25 mouse cellular contexts compared by ENCODE assay signal in genomic region chr11:49554033-49554432, GRCm38 (mm10). TPM values are rescaled to one million over a fixed set of nuclear protein-coding genes. Genes with fewer than 3 reads are reported as not detected.
A peak's percentile ranks its signal among the peaks of the same experiment; 100 is the strongest.
DNase-seq lines count a peak whose midpoint lies in the region; ATAC-seq and TF ChIP-seq lines count a peak whose summit lies in the region.
"Not testable (repeated sequence)": the region's sequence is repeated elsewhere in the genome, so short reads cannot be mapped to it uniquely, and the experiment has no call there.
"Had no signal": no experiment of that assay in that cellular context is flagged by ENCODE, and none has a peak within 500 bp of the region (broad histone marks: within the 10 kb centered on the region; RNA-seq: fewer than 3 reads in every experiment).

No protein-coding gene starts in this region.

- not testable (repeated sequence) for H3K4me1 ChIP-seq in hindbrain, postnatal 0 days (ENCODE audit: insufficient read depth, low read length); stomach, postnatal 0 days (replicated peaks; ENCODE audit: control insufficient read depth, insufficient read depth)

- not testable (repeated sequence) for H3K4me3 ChIP-seq in hindbrain, postnatal 0 days (ENCODE audit: low read length); left cerebral cortex, adult 2 months; stomach, postnatal 0 days (ENCODE audit: low read depth, low read length)

- not testable (repeated sequence) for H3K36me3 ChIP-seq in hindbrain, postnatal 0 days (ENCODE audit: insufficient read depth, low read length); stomach, postnatal 0 days (ENCODE audit: control insufficient read depth, insufficient read depth, low read length)

- WGBS in hindbrain, postnatal 0 days, result 85% methylated on average over 3 of the region's 3 CpGs
- 54% methylated on average over 3 of the region's 3 CpGs for WGBS in stomach, postnatal 0 days

- H3K9me3 ChIP-seq in hindbrain, postnatal 0 days (ENCODE audit: low read length); stomach, postnatal 0 days (ENCODE audit: control insufficient read depth, low read length): not testable (repeated sequence)

- not testable (repeated sequence) for H3K9ac ChIP-seq in hindbrain, postnatal 0 days (replicated peaks; ENCODE audit: low read length); stomach, postnatal 0 days (ENCODE audit: low read length)

- peak; percentile 28 for DNase-seq in ES-CJ7 (ENCODE audit: low read depth, low spot score)
- DNase-seq in brain, adult 2 months (ENCODE audit: low read depth, low spot score), result peak; percentile 37
- DNase-seq in embryo, embryonic 11 days, result peak; percentile 5
- peak; percentile 39 for DNase-seq in hindbrain, postnatal 0 days (ENCODE audit: low spot score)
- not testable (repeated sequence) for DNase-seq in left cerebral cortex, adult 2 months (ENCODE audit: extremely low spot score in 1 of 2, low spot score in 2 of 2); stomach, postnatal 0 days (ENCODE audit: low spot score)

- intact Hi-C loops in left cerebral cortex, adult 2 months (cut with DNase I), result loop anchor here (10.0 kb wide), 1 partner anchor 449 kb away; no protein-coding TSS in a partner anchor

- not testable (repeated sequence) for H3K27ac ChIP-seq in hindbrain, postnatal 0 days; left cerebral cortex, adult 2 months; stomach, postnatal 0 days (replicated peaks)

- not testable (repeated sequence) for H3K4me2 ChIP-seq in hindbrain, postnatal 0 days (ENCODE audit: low read depth, low read length); stomach, postnatal 0 days (replicated peaks; ENCODE audit: low read depth)

- not testable (repeated sequence) for TF ChIP-seq EP300 in stomach, postnatal 0 days (optimal IDR thresholded peaks at IDR 0.05)

- not testable (repeated sequence) for H3K27me3 ChIP-seq in hindbrain, postnatal 0 days (ENCODE audit: insufficient read depth, low read length); stomach, postnatal 0 days (ENCODE audit: control insufficient read depth, insufficient read depth, low read length)

- not testable (repeated sequence) for ATAC-seq in hindbrain, postnatal 0 days; stomach, postnatal 0 days (ENCODE audit: low FRiP score, low TSS enrichment)
- ATAC-seq in megakaryocyte progenitor cell, adult 5-6 weeks (replicated peaks; ENCODE audit: poor library complexity), result peak; percentile 46; the same call in 1 of the 2 replicates

- peak; percentile 62 for TF ChIP-seq CTCF in hindbrain, postnatal 0 days (IDR thresholded peaks at IDR 0.05; ENCODE audit: low read depth)
- peak; percentile 51 for TF ChIP-seq CTCF in left cerebral cortex, adult 2 months (IDR thresholded peaks at IDR 0.05)
- TF ChIP-seq CTCF in stomach, postnatal 0 days (IDR thresholded peaks at IDR 0.05; ENCODE audit: low read depth), result peak; percentile 64

RNA-seq across cellular contexts. Expression of gene Olfr1380, which starts 2.6 kb away (rescaled TPM):
- total RNA-seq in hindbrain, postnatal 0 days (2014; rRNA removed), result not detected in 2 replicates
- polyA plus RNA-seq in hindbrain, postnatal 0 days (2015; fragmentation: Nextera tagmentation; extraction: Ambion mirVana), result not detected in 2 replicates
- not detected for total RNA-seq in left cerebral cortex, adult 2 months (2021)
- not detected in 2 replicates for total RNA-seq in megakaryocyte progenitor cell, adult 5-6 weeks (2015)
- total RNA-seq in megakaryocyte progenitor cell, adult 5-6 weeks (2017), result not detected in 2 replicates
- not detected in 2 replicates for polyA plus RNA-seq in stomach, postnatal 0 days (2015; fragmentation: Nextera tagmentation; extraction: Ambion mirVana)
- total RNA-seq: adrenal gland, postnatal 14 days; gastrocnemius, postnatal 25 days; heart, adult 8-10 months; hematopoietic stem cell, adult 5-6 weeks; left cerebral cortex, adult 8-10 months had no signal
- polyA plus RNA-seq: CD4-positive, CD25-positive, alpha-beta regulatory T cell, adult 4 months; embryonic facial prominence, embryonic 12.5 days; forebrain, embryonic 14.5 days; heart, embryonic 15.5 days; limb, embryonic 12.5 days; liver, embryonic 12.5 days; lung, embryonic 16.5 days; midbrain, embryonic 13.5 days; myocyte; neural tube, embryonic 14.5 days; spleen, adult 2 months; stomach, embryonic 14.5 days; thymus, adult 2 months had no signal

RNA-seq across cellular contexts. Expression of gene Olfr1381, which starts 10.8 kb away (rescaled TPM):
- not detected in 2 replicates for total RNA-seq in hindbrain, postnatal 0 days (2014; rRNA removed)
- polyA plus RNA-seq in hindbrain, postnatal 0 days (2015; fragmentation: Nextera tagmentation; extraction: Ambion mirVana), result not detected in 2 replicates
- total RNA-seq in left cerebral cortex, adult 2 months (2021), result not detected
- not detected in 2 replicates for total RNA-seq in megakaryocyte progenitor cell, adult 5-6 weeks (2015)
- total RNA-seq in megakaryocyte progenitor cell, adult 5-6 weeks (2017), result not detected in 2 replicates
- polyA plus RNA-seq in stomach, postnatal 0 days (2015; fragmentation: Nextera tagmentation; extraction: Ambion mirVana), result not detected in 2 replicates
- total RNA-seq: adrenal gland, postnatal 14 days; gastrocnemius, postnatal 25 days; heart, adult 8-10 months; hematopoietic stem cell, adult 5-6 weeks; left cerebral cortex, adult 8-10 months had no signal
- polyA plus RNA-seq: embryonic facial prominence, embryonic 12.5 days; forebrain, embryonic 14.5 days; heart, embryonic 15.5 days; limb, embryonic 12.5 days; liver, embryonic 12.5 days; lung, embryonic 16.5 days; midbrain, embryonic 13.5 days; myocyte; neural tube, embryonic 14.5 days; spleen, adult 2 months; stomach, embryonic 14.5 days; thymus, adult 2 months had no signal

RNA-seq across cellular contexts. Expression of gene Olfr1382, which starts 26.0 kb away (rescaled TPM):
- not detected in 2 replicates for total RNA-seq in hindbrain, postnatal 0 days (2014; rRNA removed)
- polyA plus RNA-seq in hindbrain, postnatal 0 days (2015; fragmentation: Nextera tagmentation; extraction: Ambion mirVana), result not detected in 2 replicates
- not detected for total RNA-seq in left cerebral cortex, adult 2 months (2021)
- not detected in 2 replicates for total RNA-seq in megakaryocyte progenitor cell, adult 5-6 weeks (2015)
- not detected in 2 replicates for total RNA-seq in megakaryocyte progenitor cell, adult 5-6 weeks (2017)
- not detected in 2 replicates for polyA plus RNA-seq in stomach, postnatal 0 days (2015; fragmentation: Nextera tagmentation; extraction: Ambion mirVana)
- total RNA-seq: adrenal gland, postnatal 14 days; gastrocnemius, postnatal 25 days; heart, adult 8-10 months; hematopoietic stem cell, adult 5-6 weeks; left cerebral cortex, adult 8-10 months had no signal
- polyA plus RNA-seq: CD4-positive, CD25-positive, alpha-beta regulatory T cell, adult 4 months; embryonic facial prominence, embryonic 12.5 days; forebrain, embryonic 14.5 days; heart, embryonic 15.5 days; limb, embryonic 12.5 days; liver, embryonic 12.5 days; lung, embryonic 16.5 days; midbrain, embryonic 13.5 days; myocyte; neural tube, embryonic 14.5 days; spleen, adult 2 months; stomach, embryonic 14.5 days; thymus, adult 2 months had no signal

RNA-seq across cellular contexts. Expression of gene Olfr1383, which starts 34.6 kb away (rescaled TPM):
- not detected in 2 replicates for total RNA-seq in hindbrain, postnatal 0 days (2014; rRNA removed)
- polyA plus RNA-seq in hindbrain, postnatal 0 days (2015; fragmentation: Nextera tagmentation; extraction: Ambion mirVana), result not detected in 2 replicates
- not detected for total RNA-seq in left cerebral cortex, adult 2 months (2021)
- not detected in 2 replicates for total RNA-seq in megakaryocyte progenitor cell, adult 5-6 weeks (2015)
- total RNA-seq in megakaryocyte progenitor cell, adult 5-6 weeks (2017), result not detected in 2 replicates
- 0.02 TPM in 1 of 2 replicates, not detected in the other for polyA plus RNA-seq in stomach, postnatal 0 days (2015; fragmentation: Nextera tagmentation; extraction: Ambion mirVana)
- total RNA-seq: hematopoietic stem cell, adult 5-6 weeks; left cerebral cortex, adult 8-10 months had no signal
- polyA plus RNA-seq: CD4-positive, CD25-positive, alpha-beta regulatory T cell, adult 4 months; embryonic facial prominence, embryonic 12.5 days; forebrain, embryonic 14.5 days; heart, embryonic 15.5 days; limb, embryonic 12.5 days; liver, embryonic 12.5 days; lung, embryonic 16.5 days; midbrain, embryonic 13.5 days; myocyte; neural tube, embryonic 14.5 days; spleen, adult 2 months; stomach, embryonic 14.5 days; thymus, adult 2 months had no signal

RNA-seq across cellular contexts. Expression of gene Olfr1384, which starts 47.5 kb away (rescaled TPM):
- not detected in 2 replicates for total RNA-seq in hindbrain, postnatal 0 days (2014; rRNA removed)
- polyA plus RNA-seq in hindbrain, postnatal 0 days (2015; fragmentation: Nextera tagmentation; extraction: Ambion mirVana), result not detected in 2 replicates
- total RNA-seq in left cerebral cortex, adult 2 months (2021), result not detected
- total RNA-seq in megakaryocyte progenitor cell, adult 5-6 weeks (2015), result not detected in 2 replicates
- total RNA-seq in megakaryocyte progenitor cell, adult 5-6 weeks (2017), result not detected in 2 replicates
- 0.06 TPM in 1 of 2 replicates, not detected in the other for polyA plus RNA-seq in stomach, postnatal 0 days (2015; fragmentation: Nextera tagmentation; extraction: Ambion mirVana)
- total RNA-seq: adrenal gland, postnatal 14 days; gastrocnemius, postnatal 25 days; hematopoietic stem cell, adult 5-6 weeks; left cerebral cortex, adult 8-10 months had no signal
- polyA plus RNA-seq: CD4-positive, CD25-positive, alpha-beta regulatory T cell, adult 4 months; embryonic facial prominence, embryonic 12.5 days; forebrain, embryonic 14.5 days; heart, embryonic 15.5 days; limb, embryonic 12.5 days; liver, embryonic 12.5 days; lung, embryonic 16.5 days; midbrain, embryonic 13.5 days; myocyte; neural tube, embryonic 14.5 days; spleen, adult 2 months; stomach, embryonic 14.5 days; thymus, adult 2 months had no signal
